Mouse (Mus musculus) kidney, adult 2 months (tissue): ENCODE data around the gene Krt78. TPM values are rescaled to one million over a fixed set of nuclear protein-coding genes. Genes with fewer than 3 reads are reported as not detected.
"Not testable (repeated sequence)": the region's sequence is repeated elsewhere in the genome, so short reads cannot be mapped to it uniquely, and the experiment has no call there.

Source experiments
- DNase-seq: peaks from one replicate; pipeline ENCODE4 v3.0.0; 2021
- H3K27ac ChIP-seq: fragments of 200-500 bp; 2 replicates; pipeline ENCODE4 v1.5.1; 2012; ENCODE audit warnings: low read depth, low read length, control low read depth, inconsistent platforms; ENCODE audit not compliant: insufficient read depth
- H3K27me3 ChIP-seq: fragments of 200-500 bp; replicated peaks from 2 replicates; pipeline ENCODE4 v1.6.1; 2012; ENCODE audit warnings: mild to moderate bottlenecking, moderate library complexity, low read length, inconsistent platforms; ENCODE audit not compliant: control insufficient read depth, insufficient read depth
- H3K36me3 ChIP-seq: fragments of 200-500 bp; 2 replicates; pipeline ENCODE4 v1.6.1; 2012; ENCODE audit warnings: mild to moderate bottlenecking, moderate library complexity, low read length, inconsistent platforms; ENCODE audit not compliant: control insufficient read depth, insufficient read depth
- H3K4me1 ChIP-seq: fragments of 200-500 bp; 2 replicates; pipeline ENCODE4 v1.6.1; 2011; ENCODE audit warnings: low read length; ENCODE audit not compliant: control insufficient read depth, insufficient read depth
- H3K4me3 ChIP-seq: fragments of 200-500 bp; 2 replicates; pipeline ENCODE4 v1.5.1; 2011; ENCODE audit warnings: mild to moderate bottlenecking, low read depth, low read length, control low read depth; ENCODE audit not compliant: insufficient read depth
- CTCF ChIP-seq: fragments of 200-500 bp; conservative IDR thresholded peaks from 2 replicates; pipeline ENCODE4 v1.5.1; 2011; ENCODE audit warnings: low read depth, mild to moderate bottlenecking, control low read depth, low read length, moderate library complexity, mixed read lengths; ENCODE audit not compliant: insufficient read depth, insufficient read length
- POLR2A ChIP-seq: fragments of 200-500 bp; IDR thresholded peaks from one replicate; pipeline ENCODE4 v1.6.1; 2011; ENCODE audit warnings: low read depth, low read length, control low read depth
- whole genome bisulfite sequencing: fragments of 180-500 bp; shearing (Covaris S2); methylation state at CpG from one replicate; pipeline ENCODE4 v1.1.7; 2018; 5-methylcytosine and 5-hydroxymethylcytosine counted together
- polyA plus RNA-seq: library from polyadenylated mRNA; depleted of rRNA; stranded (reverse); fragments of >200 nt; gene quantifications from 2 replicates; pipeline ENCODE4 v1.2.3, GENCODE M21; 2012; rRNA removed

Krt78 gene
- 0.02 TPM in 1 of 2 replicates, not detected in the other for polyA plus RNA-seq

DNA sequence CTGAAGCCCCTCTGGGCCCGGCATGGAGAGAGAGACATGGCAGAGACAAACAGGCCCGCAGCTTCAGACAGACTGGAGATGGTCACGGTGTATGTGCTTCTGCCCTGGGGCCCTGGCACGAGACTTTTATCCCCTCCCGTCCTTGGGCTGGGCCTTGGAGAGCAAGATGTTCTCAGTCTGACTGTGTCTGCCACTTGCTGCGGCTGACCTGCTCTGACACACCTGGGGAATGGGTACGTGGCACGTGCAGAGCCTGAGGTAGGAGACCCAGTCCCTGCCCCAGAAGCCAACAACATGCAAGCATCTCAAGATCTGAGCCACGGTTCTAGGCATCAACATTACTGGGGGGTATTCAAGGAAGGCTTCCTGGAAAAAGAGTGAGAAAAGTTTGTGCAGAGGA lies at the start of gene Krt78:
Gene Krt78, minus strand, starts transcription at position 101 of the 400 bp plus-strand sequence.
- WGBS = 86% methylated on average over 9 of the region's 9 CpGs
- no peak within 1 kb of the TSS for H3K4me3 ChIP-seq
- H3K27ac ChIP-seq = no peak within 1 kb of the TSS
- no peak for DNase-seq
- TF ChIP-seq POLR2A (no peak), CTCF (no peak)
- H3K27me3 ChIP-seq = no peaks in the 10 kb centered on the region
- H3K36me3 ChIP-seq = no peaks in the 10 kb centered on the region
- no peaks in the 10 kb centered on the region for H3K4me1 ChIP-seq

DNA sequence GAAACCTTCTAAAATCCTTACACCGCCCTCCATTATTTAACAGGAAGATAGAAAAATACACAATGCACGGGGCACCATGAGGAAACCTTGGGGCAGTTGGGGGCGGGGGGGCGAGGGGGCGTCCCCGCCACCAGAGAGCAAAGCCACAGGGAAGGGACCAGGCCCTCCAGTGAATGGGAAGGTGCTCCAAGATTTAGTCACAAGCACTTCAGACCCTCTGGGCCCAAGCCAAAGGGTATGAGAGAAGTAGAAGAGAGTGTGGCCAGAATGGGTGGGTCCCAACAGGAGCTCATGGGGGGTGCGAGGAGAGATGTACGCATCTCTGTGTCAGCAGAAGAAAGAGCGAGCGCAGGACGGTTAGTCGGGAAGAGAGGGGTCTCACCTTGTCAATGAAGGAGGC lies 49.4 kb upstream of the Krt78 start:
- H3K27ac ChIP-seq = 0 out of 2 replicates have a peak overlapping the region, but pooled peaks have one; percentile 3
- TF ChIP-seq CTCF (no peak), POLR2A (no peak)
- no peak for DNase-seq
- 24% methylated on average over 12 of the region's 12 CpGs for WGBS
- H3K27me3 ChIP-seq = no peaks in the 10 kb centered on the region
- H3K4me1 ChIP-seq = no peaks in the 10 kb centered on the region; the same call in 1 of the 2 replicates
- peak overlapping the region; percentile 42 for H3K4me3 ChIP-seq
- no peaks in the 10 kb centered on the region for H3K36me3 ChIP-seq

DNA sequence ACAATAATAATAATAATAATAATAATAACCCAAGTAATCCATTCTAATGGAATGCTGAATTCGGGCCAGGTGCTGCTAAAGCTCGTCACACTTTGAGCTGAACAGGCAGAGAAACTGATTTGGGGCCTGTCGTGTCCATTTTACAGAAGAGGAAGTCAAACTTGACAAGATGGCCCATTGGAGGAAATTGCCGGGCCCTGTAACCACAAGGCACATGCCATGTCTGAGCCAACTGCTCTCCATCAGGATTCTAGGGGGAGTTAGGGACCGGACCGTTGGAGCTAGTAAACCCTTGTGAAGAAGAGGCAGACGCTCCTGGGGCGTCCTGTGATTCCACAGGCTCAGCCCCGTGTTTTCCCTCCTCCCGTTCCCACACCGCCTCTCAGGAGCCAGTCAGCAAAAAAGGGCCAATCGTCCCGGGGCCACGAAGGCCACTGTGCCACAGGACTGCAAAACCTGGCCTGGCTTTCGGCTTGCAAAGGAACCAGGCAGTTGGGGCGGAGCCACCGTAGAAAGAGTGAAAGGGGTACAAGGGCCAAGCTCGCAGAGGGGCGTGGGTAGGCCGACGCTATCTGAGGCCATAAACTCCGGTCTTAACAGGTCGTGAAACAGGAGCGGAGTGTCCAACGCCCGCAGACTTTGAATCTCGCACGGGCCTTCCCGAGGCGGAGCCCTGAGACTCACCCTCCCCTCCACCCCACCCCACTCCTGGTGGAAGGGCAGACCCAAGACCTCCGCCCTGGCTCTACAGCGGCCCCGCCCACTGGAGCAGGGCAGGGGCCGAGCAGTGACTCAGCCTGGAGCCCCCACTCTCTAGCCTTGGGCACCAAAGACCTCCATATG lies 48.8 kb upstream of the Krt78 start:
- DNase-seq = peak; percentile 90
- Histone ChIP-seq H3K27me3 (no peaks in the 10 kb centered on the region), H3K27ac (0 out of 2 replicates have a peak overlapping the region, but pooled peaks have one; percentile 6), H3K4me1 (no peaks in the 10 kb centered on the region; the same call in 1 of the 2 replicates), H3K36me3 (no peaks in the 10 kb centered on the region), H3K4me3 (peak overlapping the region; percentile 42)
- 4% methylated on average over 34 of the region's 34 CpGs for WGBS
- TF ChIP-seq CTCF (no peak), POLR2A (no peak)

DNA sequence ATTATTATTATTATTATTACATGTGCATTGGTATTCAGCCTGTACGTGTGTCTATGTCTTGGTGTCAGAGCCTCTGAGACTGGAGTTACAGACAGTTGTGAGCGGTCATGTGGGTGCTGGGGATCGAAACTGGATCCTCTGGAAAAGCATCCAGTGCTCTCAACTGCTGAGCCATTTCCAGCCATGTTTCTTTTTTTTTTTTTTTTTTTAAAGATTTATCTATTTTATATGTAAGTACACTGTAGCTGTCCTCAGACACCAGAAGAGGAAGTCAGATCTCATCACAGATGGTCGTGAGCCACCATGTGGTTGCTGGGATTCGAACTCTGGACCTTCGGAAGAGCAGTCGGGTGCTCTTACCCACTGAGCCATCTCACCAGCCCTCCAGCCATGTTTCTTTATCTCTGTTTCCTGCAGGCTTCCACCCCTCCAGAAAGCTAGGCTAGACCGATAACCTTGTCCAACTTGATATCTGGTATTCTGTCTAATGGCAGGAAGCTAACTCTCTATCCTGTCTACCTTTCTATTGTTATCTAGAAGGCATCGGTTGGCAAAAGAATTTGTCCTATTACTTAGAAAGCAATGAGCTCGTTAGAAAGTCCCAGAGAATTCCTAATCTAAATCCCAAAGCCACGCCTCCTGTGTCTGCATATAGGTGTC lies 45.7 kb upstream of the Krt78 start:
- WGBS = 86% methylated on average over 11 of the region's 11 CpGs
- Histone ChIP-seq H3K4me3 (no peak overlapping the region), H3K27me3 (no peaks in the 10 kb centered on the region)

DNA sequence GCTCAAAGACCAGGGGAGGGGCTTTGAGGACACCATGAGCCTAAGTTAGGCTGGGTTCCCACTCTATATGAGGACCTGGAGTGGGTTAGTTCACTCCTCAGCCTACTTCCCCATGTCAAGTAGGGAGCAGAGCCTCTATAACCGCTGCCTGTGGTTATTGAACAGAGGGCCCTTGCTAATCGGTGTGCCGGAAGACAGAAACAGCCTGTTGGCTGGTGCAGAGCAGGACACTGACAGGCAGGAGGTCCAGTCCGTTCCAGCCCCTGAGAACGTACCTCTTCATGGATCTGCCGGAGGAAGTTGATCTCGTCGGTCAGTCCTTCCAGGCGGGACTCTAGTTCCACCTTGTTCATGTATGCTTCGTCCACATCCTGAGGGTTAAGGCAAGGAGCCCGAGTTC lies 45.1 kb upstream of the Krt78 start:
- WGBS = 83% methylated on average over 11 of the region's 11 CpGs
- no peak for DNase-seq
- no peak for TF ChIP-seq POLR2A
- TF ChIP-seq CTCF = no peak
- no peaks in the 10 kb centered on the region; the same call in 1 of the 2 replicates for H3K4me1 ChIP-seq
- no peaks in the 10 kb centered on the region for H3K27me3 ChIP-seq
- no peaks in the 10 kb centered on the region for H3K36me3 ChIP-seq
- no peak overlapping the region for H3K4me3 ChIP-seq
- no peak overlapping the region for H3K27ac ChIP-seq

More for the DNA sequence above, 45.7 kb upstream of the Krt78 start:
- no peaks in the 10 kb centered on the region for H3K36me3 ChIP-seq
- no peak for DNase-seq
- H3K27ac ChIP-seq = no peak overlapping the region
- H3K4me1 ChIP-seq = no peaks in the 10 kb centered on the region; the same call in 1 of the 2 replicates
- TF ChIP-seq CTCF (no peak), POLR2A (no peak)

DNA sequence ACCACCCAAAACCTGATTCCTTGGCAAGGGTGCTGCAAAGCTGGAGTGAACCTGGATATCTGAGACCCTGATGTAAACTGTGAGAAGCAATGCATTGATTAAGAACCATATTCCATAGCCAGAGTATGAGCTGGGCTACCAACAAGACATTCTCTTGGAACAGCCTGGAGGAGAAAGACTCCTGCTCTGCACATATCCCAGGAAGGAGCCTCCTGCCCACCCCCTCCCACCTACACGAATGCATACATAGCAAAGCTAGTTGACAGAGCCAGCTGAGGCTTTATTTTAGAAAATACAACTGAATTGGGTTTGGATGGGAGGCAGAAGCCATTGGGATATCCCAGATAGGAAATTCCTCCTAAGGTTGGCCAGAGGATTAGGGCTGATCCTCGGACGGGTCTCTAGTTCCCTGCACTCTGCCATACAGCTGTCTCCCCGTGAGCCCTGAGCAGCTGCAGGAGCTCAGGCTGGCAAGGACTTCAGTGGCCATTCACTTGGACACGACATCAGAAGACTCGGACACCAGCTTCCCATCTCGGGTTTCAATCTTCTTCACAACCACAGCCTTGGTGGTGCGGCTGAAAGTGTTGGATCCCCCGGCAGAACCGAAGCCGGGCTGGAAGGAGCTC lies 42.5 kb upstream of the Krt78 start:
- 77% methylated on average over 11 of the region's 11 CpGs for WGBS
- not testable (repeated sequence) for H3K36me3 ChIP-seq, DNase-seq, H3K4me1 ChIP-seq, H3K4me3 ChIP-seq, H3K27ac ChIP-seq, H3K27me3 ChIP-seq
